Mouse (Mus musculus) olfactory bulb, adult 2 months (tissue): Measurements from ENCODE around the gene Ltf.

Experiments
- CTCF ChIP-seq: fragments of 200-500 bp; IDR thresholded peaks from 2 replicates; pipeline ENCODE4 v1.5.1; 2012; ENCODE audit warnings: low read depth, mild to moderate bottlenecking, low read length, moderate library complexity; ENCODE audit not compliant: insufficient read depth
- POLR2A ChIP-seq: fragments of 200-500 bp; IDR thresholded peaks from 2 replicates; pipeline ENCODE4 v1.6.1; 2012; ENCODE audit warnings: mild to moderate bottlenecking, low read depth, low read length, moderate library complexity; ENCODE audit not compliant: insufficient read depth

DNA sequence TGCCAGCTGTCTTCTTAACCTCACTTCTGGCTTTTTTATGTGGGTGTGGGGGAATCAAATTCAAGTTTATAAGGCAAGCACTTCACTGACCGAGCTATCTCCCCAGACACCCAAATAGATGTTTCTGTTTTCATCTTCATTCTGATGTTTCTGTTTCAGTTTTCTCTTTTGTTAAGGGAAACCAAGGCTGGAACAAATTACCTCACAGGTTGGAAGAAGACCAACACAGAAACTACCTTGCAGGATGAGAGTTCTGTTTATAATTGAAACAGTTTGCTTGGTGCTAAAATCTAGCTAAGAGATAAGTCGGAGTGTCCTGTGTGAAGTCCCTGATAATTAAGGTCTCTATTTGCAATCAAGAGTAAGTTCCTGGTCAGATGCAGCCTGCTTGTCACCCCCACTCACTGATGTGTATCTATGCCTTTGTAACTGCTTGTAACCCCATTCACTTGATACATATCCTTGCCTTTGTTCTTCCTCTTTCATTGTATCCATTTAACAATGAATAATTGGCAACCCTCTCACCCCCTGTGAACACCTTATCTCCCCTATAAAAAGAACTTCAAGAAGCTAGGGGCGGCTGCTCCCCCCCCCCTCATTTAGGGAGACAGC is 68.0 kb downstream of the Ltf start:
- TF ChIP-seq CTCF (no peak), POLR2A (no peak)
